Mouse (Mus musculus) spleen, adult 2 months (tissue): ENCODE measurements around the gene Rbm7. TPM values are rescaled to one million over a fixed set of nuclear protein-coding genes. Genes with fewer than 3 reads are reported as not detected.
A peak's percentile ranks its signal among the peaks of the same experiment; 100 is the strongest.

Experiments used
- DNase-seq, 2 experiments: peaks; one replicate each; pipeline versions ENCODE4 v3.0.0 to v3.0.0-alpha.2; 2012 to 2021; ENCODE audit warnings: low spot score in 2 of 2, low read depth in 1 of 2
- H3K27ac ChIP-seq: fragments of 200-500 bp; 2 replicates; pipeline ENCODE4 v1.5.1; 2012; ENCODE audit warnings: low read length, inconsistent platforms; ENCODE audit not compliant: insufficient read depth
- H3K27me3 ChIP-seq: fragments of 200-500 bp; 2 replicates; pipeline ENCODE4 v1.6.1; 2012; ENCODE audit warnings: mild to moderate bottlenecking, moderate library complexity, low read length, inconsistent platforms; ENCODE audit not compliant: control insufficient read depth, insufficient read depth
- H3K36me3 ChIP-seq: fragments of 200-500 bp; 2 replicates; pipeline ENCODE4 v1.6.1; 2012; ENCODE audit warnings: mild to moderate bottlenecking, low read length, inconsistent platforms; ENCODE audit not compliant: control insufficient read depth, insufficient read depth
- H3K4me1 ChIP-seq: fragments of 200-500 bp; 2 replicates; pipeline ENCODE4 v1.6.1; 2011; ENCODE audit warnings: inconsistent platforms; ENCODE audit not compliant: control insufficient read depth, insufficient read depth, insufficient read length
- H3K4me3 ChIP-seq: fragments of 200-500 bp; 2 replicates; pipeline ENCODE4 v1.5.1; 2011; ENCODE audit warnings: mild to moderate bottlenecking, inconsistent platforms; ENCODE audit not compliant: insufficient read depth, insufficient read length; ENCODE audit errors: extremely low read depth
- CTCF ChIP-seq: fragments of 200-500 bp; IDR thresholded peaks from 2 replicates; pipeline ENCODE4 v1.5.1; 2011; ENCODE audit warnings: mild to moderate bottlenecking, inconsistent platforms; ENCODE audit not compliant: insufficient read depth, insufficient read length, insufficient replicate concordance; ENCODE audit errors: extremely low read depth
- POLR2A ChIP-seq: fragments of 200-500 bp; IDR thresholded peaks from 2 replicates; pipeline ENCODE4 v1.6.1; 2011; ENCODE audit warnings: low read depth, low read length, inconsistent platforms
- WGBS: fragments of 180-500 bp; shearing (Covaris S2); methylation state at CpG from one replicate; pipeline ENCODE4 v1.1.7; 2018; 5-methylcytosine and 5-hydroxymethylcytosine counted together
- polyA plus RNA-seq: library from polyadenylated mRNA; depleted of rRNA; stranded (reverse); fragments of >200 nt; gene quantifications from 2 replicates; pipeline ENCODE4 v1.2.3, GENCODE M21; 2012

Gene Rbm7
- polyA plus RNA-seq, 1 experiment: 16.6 TPM

- TF ChIP-seq POLR2A (no peak), CTCF (no peak)
- 25% methylated on average over 1 of the region's 1 CpGs for WGBS
- Histone ChIP-seq H3K4me1 (no peaks in the 10 kb centered on the region; the same call in 1 of the 2 replicates), H3K4me3 (no peak overlapping the region), H3K36me3 (no peaks in the 10 kb centered on the region), H3K27me3 (no peaks in the 10 kb centered on the region), H3K27ac (no peak overlapping the region)
- DNase-seq: no peak
Measured at GRCm38 (mm10) chr9:48515332-48515731, 20.2 kb upstream of the Rbm7 start.

- Histone ChIP-seq H3K36me3 (no peaks in the 10 kb centered on the region), H3K27ac (no peak overlapping the region), H3K4me1 (no peaks in the 10 kb centered on the region), H3K27me3 (no peaks in the 10 kb centered on the region), H3K4me3 (no peak overlapping the region)
- TF ChIP-seq CTCF (no peak), POLR2A (no peak)
- no peak for DNase-seq
- 74% methylated on average over 5 of the region's 5 CpGs for WGBS
Measured at GRCm38 (mm10) chr9:48510134-48510533, 15.0 kb upstream of the Rbm7 start.

GRCm38 (mm10) chr9:48504741-48505365 lies 9.8 kb upstream of the Rbm7 start:
- no peaks in the 10 kb centered on the region for H3K36me3 ChIP-seq
- no peak overlapping the region for H3K4me3 ChIP-seq

GRCm38 (mm10) chr9:48503001-48503400 lies 7.9 kb upstream of the Rbm7 start:
- no peak for TF ChIP-seq CTCF
- no peak for TF ChIP-seq POLR2A
- H3K36me3 ChIP-seq: no peaks in the 10 kb centered on the region
- no peak overlapping the region for H3K4me3 ChIP-seq
- DNase-seq: no peak
- 78% methylated on average over 2 of the region's 2 CpGs for WGBS
- H3K27ac ChIP-seq: no peak overlapping the region
- H3K27me3 ChIP-seq: no peaks in the 10 kb centered on the region
- H3K4me1 ChIP-seq: no peaks in the 10 kb centered on the region

More at GRCm38 (mm10) chr9:48504741-48505365, 9.8 kb upstream of the Rbm7 start:
- no peak for TF ChIP-seq POLR2A
- no peak for TF ChIP-seq CTCF
- no peaks in the 10 kb centered on the region for H3K4me1 ChIP-seq
- WGBS: 84% methylated on average over 8 of the region's 8 CpGs
- no peak overlapping the region for H3K27ac ChIP-seq
- DNase-seq: no peak
- H3K27me3 ChIP-seq: no peaks in the 10 kb centered on the region

- no peaks in the 10 kb centered on the region for H3K27me3 ChIP-seq
- H3K4me1 ChIP-seq: 0 out of 2 replicates have a peak, but pooled peaks cover under 1% of the 10 kb centered on the region
- WGBS: 88% methylated on average over 7 of the region's 7 CpGs
- no peak overlapping the region for H3K27ac ChIP-seq
- DNase-seq: no peak
- TF ChIP-seq POLR2A: no peak
- TF ChIP-seq CTCF: no peak
- no peaks in the 10 kb centered on the region for H3K36me3 ChIP-seq
- no peak overlapping the region for H3K4me3 ChIP-seq
Measured at GRCm38 (mm10) chr9:48501192-48501591, 6.1 kb upstream of the Rbm7 start.

- peak overlapping the region; percentile 90 for H3K27ac ChIP-seq
- peaks cover 6% of the 10 kb centered on the region; the same call in 1 of the 2 replicates for H3K4me1 ChIP-seq
- no peaks in the 10 kb centered on the region for H3K27me3 ChIP-seq
- WGBS: 9% methylated on average over 34 of the region's 34 CpGs
- H3K4me3 ChIP-seq: peak overlapping the region; percentile 95
- TF ChIP-seq POLR2A: no peak
- no peak for TF ChIP-seq CTCF
- no peak for DNase-seq
- H3K36me3 ChIP-seq: peaks cover 21% of the 10 kb centered on the region
Measured at GRCm38 (mm10) chr9:48495548-48495932, 441 bp upstream of the Rbm7 start.

- Histone ChIP-seq H3K27ac (no peak overlapping the region), H3K4me1 (no peaks in the 10 kb centered on the region; the same call in 1 of the 2 replicates), H3K27me3 (no peaks in the 10 kb centered on the region), H3K36me3 (peaks cover 1% of the 10 kb centered on the region; the same call in 1 of the 2 replicates), H3K4me3 (peak overlapping the region; percentile 2; the same call in 1 of the 2 replicates)
- no peak for DNase-seq
- WGBS: 54% methylated on average over 20 of the region's 20 CpGs
- no peak for TF ChIP-seq CTCF
- no peak for TF ChIP-seq POLR2A
Measured at GRCm38 (mm10) chr9:48481214-48482134, 13.6 kb downstream of the Rbm7 start.
